Mouse (Mus musculus) forebrain, embryonic 16.5 days (tissue): ENCODE data around the gene Hsf5. TPM values are rescaled to one million over a fixed set of nuclear protein-coding genes. Genes with fewer than 3 reads are reported as not detected.

Source experiments
- ATAC-seq: fragments of 200-750 bp; cut with Nextera tagmentation; 2 replicates; pipeline ENCODE4 v1.8.0; 2017; ENCODE audit warnings: mild to moderate bottlenecking, moderate library complexity
- H3K27ac ChIP-seq: fragments of 300-500 bp; sonication (generic); 2 replicates; pipeline ENCODE4 v1.5.1; 2014; ENCODE audit warnings: low read length, control low read depth
- H3K27me3 ChIP-seq: fragments of 300-500 bp; sonication (generic); replicated peaks from 2 replicates; pipeline ENCODE4 v1.6.1; 2014; ENCODE audit warnings: low read length; ENCODE audit not compliant: control insufficient read depth, insufficient read depth
- H3K36me3 ChIP-seq: fragments of 300-500 bp; sonication (generic); 2 replicates; pipeline ENCODE4 v1.6.1; 2014; ENCODE audit not compliant: control insufficient read depth, insufficient read depth
- H3K4me1 ChIP-seq: fragments of 300-500 bp; sonication (generic); replicated peaks from 2 replicates; pipeline ENCODE4 v1.6.1; 2014; ENCODE audit warnings: low read length; ENCODE audit not compliant: control insufficient read depth, insufficient read depth
- H3K4me2 ChIP-seq: fragments of 300-500 bp; sonication (generic); 2 replicates; pipeline ENCODE4 v1.6.1; 2014; ENCODE audit warnings: mild to moderate bottlenecking, low read length, control low read depth
- H3K4me3 ChIP-seq: fragments of 300-500 bp; sonication (generic); replicated peaks from 2 replicates; pipeline ENCODE4 v1.5.1; 2014; ENCODE audit warnings: mild to moderate bottlenecking, low read length, control low read depth
- H3K9ac ChIP-seq: fragments of 300-500 bp; sonication (generic); replicated peaks from 2 replicates; pipeline ENCODE4 v1.6.1; 2014; ENCODE audit warnings: low read depth, low read length, control low read depth
- H3K9me3 ChIP-seq: fragments of 300-500 bp; sonication (generic); 2 replicates; pipeline ENCODE4 v1.6.1; 2016; ENCODE audit warnings: low read length; ENCODE audit not compliant: control insufficient read depth
- WGBS: fragments of 180-500 bp; shearing (Covaris S2); extraction: QIAGEN DNeasy Blood & Tissue Kit; methylation state at CpG from one replicate; pipeline ENCODE4 v1.1.7; 2014; 5-methylcytosine and 5-hydroxymethylcytosine counted together
- polyA plus RNA-seq: library from polyadenylated mRNA; unstranded; fragments of >200 nt; fragmentation: Nextera tagmentation; extraction: Ambion mirVana; gene quantifications from 2 replicates; pipeline ENCODE4 v1.2.1, GENCODE M21; 2015

Hsf5 gene
- polyA plus RNA-seq, 1 experiment from 2014 or later, result 0.46 TPM

- 92% methylated on average over 8 of the region's 8 CpGs for WGBS
- no peak overlapping the region for H3K9ac ChIP-seq
- no peak for ATAC-seq
- no peak overlapping the region for H3K27ac ChIP-seq
- H3K4me3 ChIP-seq, result no peak overlapping the region
- no peak overlapping the region for H3K4me2 ChIP-seq
- H3K27me3 ChIP-seq, result no peaks in the 10 kb centered on the region
- no peaks in the 10 kb centered on the region for H3K9me3 ChIP-seq
- no peaks in the 10 kb centered on the region for H3K36me3 ChIP-seq
- peaks cover 30% of the 10 kb centered on the region for H3K4me1 ChIP-seq
Observed at GRCm38 (mm10) chr11:87589605-87590004, 27.4 kb upstream of the Hsf5 start.

- peaks cover 35% of the 10 kb centered on the region for H3K4me1 ChIP-seq
- no peaks in the 10 kb centered on the region for H3K36me3 ChIP-seq
- ATAC-seq, result no peak
Observed at GRCm38 (mm10) chr11:87590841-87591525, 26.0 kb upstream of the Hsf5 start.

GRCm38 (mm10) chr11:87591526-87592353 lies 25.2 kb upstream of the Hsf5 start, which contains the start of gene Mtmr4:
Mtmr4 (plus strand) TSS chr11:87592162.
- peaks cover 41% of the 10 kb centered on the region for H3K4me1 ChIP-seq
- H3K4me3 ChIP-seq, result peak within 1 kb of the TSS; percentile 79
- peak within 1 kb of the TSS; percentile 93 for H3K27ac ChIP-seq
- peak within 1 kb of the TSS; percentile 84 for H3K9ac ChIP-seq
- H3K27me3 ChIP-seq, result no peaks in the 10 kb centered on the region
- no peaks in the 10 kb centered on the region for H3K36me3 ChIP-seq
- peak; percentile 98 for ATAC-seq
- no peaks in the 10 kb centered on the region for H3K9me3 ChIP-seq
- peak within 1 kb of the TSS; percentile 92 for H3K4me2 ChIP-seq
- 0% methylated on average over 60 of the region's 61 CpGs for WGBS

More at GRCm38 (mm10) chr11:87590841-87591525, 26.0 kb upstream of the Hsf5 start:
- Histone ChIP-seq H3K4me2 (peak overlapping the region; percentile 92), H3K27ac (peak overlapping the region; percentile 93), H3K9ac (peak overlapping the region; percentile 84), H3K9me3 (no peaks in the 10 kb centered on the region), H3K27me3 (no peaks in the 10 kb centered on the region), H3K4me3 (peak overlapping the region; percentile 79)
- 2% methylated on average over 25 of the region's 25 CpGs for WGBS

- no peak for ATAC-seq
- no peaks in the 10 kb centered on the region for H3K9me3 ChIP-seq
- peak overlapping the region; percentile 92 for H3K27ac ChIP-seq
- no peaks in the 10 kb centered on the region for H3K36me3 ChIP-seq
- WGBS, result 0% methylated on average over 14 of the region's 15 CpGs
- peak overlapping the region; percentile 79 for H3K4me3 ChIP-seq
- peak overlapping the region; percentile 77 for H3K9ac ChIP-seq
- H3K27me3 ChIP-seq, result no peaks in the 10 kb centered on the region
- H3K4me1 ChIP-seq, result peaks cover 47% of the 10 kb centered on the region
- H3K4me2 ChIP-seq, result peak overlapping the region; percentile 89
Observed at GRCm38 (mm10) chr11:87592354-87592695, 24.6 kb upstream of the Hsf5 start.

GRCm38 (mm10) chr11:87592713-87593598 lies 24.0 kb upstream of the Hsf5 start:
- peaks cover 4% of the 10 kb centered on the region; the same call in 1 of the 2 replicates for H3K36me3 ChIP-seq
- ATAC-seq, result no peak
- H3K4me3 ChIP-seq, result peak overlapping the region; percentile 79
- WGBS, result 37% methylated on average over 13 of the region's 13 CpGs
- no peaks in the 10 kb centered on the region for H3K27me3 ChIP-seq
- peak overlapping the region; percentile 77 for H3K9ac ChIP-seq
- H3K4me1 ChIP-seq, result peaks cover 49% of the 10 kb centered on the region
- peak overlapping the region; percentile 92 for H3K27ac ChIP-seq
- no peaks in the 10 kb centered on the region for H3K9me3 ChIP-seq
- peak overlapping the region; percentile 89 for H3K4me2 ChIP-seq

- peak overlapping the region; percentile 53 for H3K4me2 ChIP-seq
- no peaks in the 10 kb centered on the region for H3K27me3 ChIP-seq
- H3K9me3 ChIP-seq, result no peaks in the 10 kb centered on the region
- 2% methylated on average over 22 of the region's 37 CpGs for WGBS
- H3K4me3 ChIP-seq, result peak overlapping the region; percentile 90
- peaks cover 40% of the 10 kb centered on the region for H3K4me1 ChIP-seq
- ATAC-seq, result peak; percentile 53
- peak overlapping the region; percentile 89 for H3K27ac ChIP-seq
- peak overlapping the region; percentile 98 for H3K9ac ChIP-seq
- peaks cover 18% of the 10 kb centered on the region for H3K36me3 ChIP-seq
Observed at GRCm38 (mm10) chr11:87595327-87595841, 21.6 kb upstream of the Hsf5 start.

- WGBS, result 2% methylated on average over 7 of the region's 7 CpGs
- Histone ChIP-seq H3K36me3 (peaks cover 22% of the 10 kb centered on the region), H3K9ac (peak overlapping the region; percentile 98), H3K4me1 (peaks cover 35% of the 10 kb centered on the region), H3K4me3 (peak overlapping the region; percentile 90), H3K4me2 (peak overlapping the region; percentile 53), H3K9me3 (no peaks in the 10 kb centered on the region), H3K27me3 (no peaks in the 10 kb centered on the region), H3K27ac (peak overlapping the region; percentile 89)
- ATAC-seq, result no peak
Observed at GRCm38 (mm10) chr11:87595976-87596375, 21.0 kb upstream of the Hsf5 start.

GRCm38 (mm10) chr11:87596492-87596891 lies 20.5 kb upstream of the Hsf5 start:
- WGBS, result 19% methylated on average over 2 of the region's 2 CpGs
- Histone ChIP-seq H3K9ac (peak overlapping the region; percentile 98), H3K9me3 (no peaks in the 10 kb centered on the region), H3K4me2 (peak overlapping the region; percentile 53), H3K27me3 (no peaks in the 10 kb centered on the region), H3K4me3 (peak overlapping the region; percentile 90), H3K4me1 (peaks cover 35% of the 10 kb centered on the region), H3K36me3 (peaks cover 25% of the 10 kb centered on the region), H3K27ac (peak overlapping the region; percentile 89)
- ATAC-seq, result no peak
